Mouse (Mus musculus) retina, embryonic 14.5 days (tissue): ENCODE results near the gene Flt4.
"Not testable (repeated sequence)": the region's sequence is repeated elsewhere in the genome, so short reads cannot be mapped to it uniquely, and the experiment has no call there.

ENCODE experiments used
- DNase-seq: peaks from one replicate; pipeline ENCODE4 v3.0.0-alpha.2; 2015; ENCODE audit warnings: low spot score

The Flt4 gene

GRCm38 (mm10) chr11:49608938-49609867 lies at the start of gene Flt4:
Flt4 (plus strand) TSS chr11:49609263.
- peak; percentile 30 for DNase-seq

GRCm38 (mm10) chr11:49575054-49575453 lies 34.0 kb upstream of the Flt4 start:
- peak; percentile 32 for DNase-seq

- not testable (repeated sequence) for DNase-seq
These were observed 28.6 kb upstream of the Flt4 start for GRCm38 (mm10) chr11:49580452-49580851.

GRCm38 (mm10) chr11:49590213-49590612 lies 18.9 kb upstream of the Flt4 start:
- DNase-seq, result no peak

GRCm38 (mm10) chr11:49597149-49597548 lies 11.9 kb upstream of the Flt4 start:
- DNase-seq, result not testable (repeated sequence)

- not testable (repeated sequence) for DNase-seq
These were observed 757 bp upstream of the Flt4 start for GRCm38 (mm10) chr11:49608306-49608705.

GRCm38 (mm10) chr11:49609868-49610824 lies 1.1 kb downstream of the Flt4 start:
- DNase-seq, result peak; percentile 26

GRCm38 (mm10) chr11:49611349-49611748 lies 2.3 kb downstream of the Flt4 start:
- DNase-seq, result not testable (repeated sequence)

GRCm38 (mm10) chr11:49612154-49612553 lies 3.1 kb downstream of the Flt4 start:
- no peak for DNase-seq

GRCm38 (mm10) chr11:49613349-49613748 lies 4.3 kb downstream of the Flt4 start:
- no peak for DNase-seq

- DNase-seq, result no peak
These were observed 7.0 kb downstream of the Flt4 start for GRCm38 (mm10) chr11:49615856-49616725.

GRCm38 (mm10) chr11:49618476-49618875 lies 9.4 kb downstream of the Flt4 start:
- no peak for DNase-seq

GRCm38 (mm10) chr11:49621953-49622352 lies 12.9 kb downstream of the Flt4 start:
- DNase-seq, result no peak

GRCm38 (mm10) chr11:49624156-49624555 lies 15.1 kb downstream of the Flt4 start:
- no peak for DNase-seq

- DNase-seq, result no peak
These were observed 16.8 kb downstream of the Flt4 start for GRCm38 (mm10) chr11:49625863-49626262.

- DNase-seq, result no peak
These were observed 17.7 kb downstream of the Flt4 start for GRCm38 (mm10) chr11:49626748-49627147.

GRCm38 (mm10) chr11:49631154-49631553 lies 22.1 kb downstream of the Flt4 start:
- no peak for DNase-seq

- no peak for DNase-seq
These were observed 23.2 kb downstream of the Flt4 start for GRCm38 (mm10) chr11:49632256-49632655.

- no peak for DNase-seq
These were observed 25.0 kb downstream of the Flt4 start for GRCm38 (mm10) chr11:49634101-49634500.

- no peak for DNase-seq
These were observed 26.6 kb downstream of the Flt4 start for GRCm38 (mm10) chr11:49635671-49636070.

- DNase-seq, result peak; percentile 55
These were observed 27.4 kb downstream of the Flt4 start for GRCm38 (mm10) chr11:49636449-49636848.
